ENCODE assay signal across 23 mouse cellular contexts in genomic region chr4:94073178-94073870, GRCm38 (mm10).
A peak's percentile ranks its signal among the peaks of the same experiment; 100 is the strongest.
DNase-seq lines count a peak whose midpoint lies in the region; ATAC-seq and TF ChIP-seq lines count a peak whose summit lies in the region.
"Had no signal": no experiment of that assay in that cellular context is flagged by ENCODE, and none has a peak within 500 bp of the region (broad histone marks: within the 10 kb centered on the region; RNA-seq: fewer than 3 reads in every experiment).

No protein-coding gene starts in this region.

- DNase-seq in frontal cortex, adult 2 months (ENCODE audit: extremely low spot score in 1 of 2, low spot score in 1 of 2) = no peak
- peak; percentile 2 for DNase-seq in ZHBTc4 (ENCODE audit: low read depth, low spot score)
- DNase-seq in forebrain, postnatal 0 days = peak; percentile 9
- no peak for DNase-seq in embryonic facial prominence, embryonic 10.5 days (ENCODE audit: low spot score)
- DNase-seq in kidney, adult 2 months = no peak
- no peak for DNase-seq in left cerebral cortex, adult 2 months (ENCODE audit: extremely low spot score in 1 of 2, low spot score in 2 of 2)
- DNase-seq: adrenal gland, adult 2 months; adrenal gland, postnatal 36 days; cerebellum, adult 11 months; cerebellum, adult 8-10 months; cerebellum, postnatal 14 days; embryo, embryonic 11 days; gastrocnemius, postnatal 14 days; heart, adult 2 months; heart, postnatal 14 days had no signal

- peak; percentile 71 for ATAC-seq in frontal cortex, adult (ENCODE audit: low TSS enrichment)
- peak; percentile 81 for ATAC-seq in forebrain, embryonic 13.5 days
- peak; percentile 70 for ATAC-seq in forebrain, postnatal 0 days
- ATAC-seq: activated CD4-positive, CD25-positive, alpha-beta regulatory T cell, adult 4 months; hindbrain, postnatal 0 days had no signal

- TF ChIP-seq POLR2A in kidney, adult 2 months (IDR thresholded peaks at IDR 0.05; ENCODE audit: low read depth, low read length) = no peak

- no peaks in the 10 kb centered on the region for H3K36me3 ChIP-seq in forebrain, embryonic 13.5 days (ENCODE audit: poor library complexity, severe bottlenecking)
- no peaks in the 10 kb centered on the region for H3K36me3 ChIP-seq in forebrain, postnatal 0 days (ENCODE audit: insufficient read depth)
- H3K36me3 ChIP-seq in embryonic facial prominence, embryonic 10.5 days (replicated peaks) = no peaks in the 10 kb centered on the region
- no peaks in the 10 kb centered on the region for H3K36me3 ChIP-seq in kidney, adult 2 months (ENCODE audit: control insufficient read depth, insufficient read depth, low read length)
- H3K36me3 ChIP-seq: embryonic facial prominence, embryonic 12.5 days; heart, embryonic 15.5 days; hindbrain, embryonic 13.5 days had no signal

- no peak overlapping the region for H3K27ac ChIP-seq in forebrain, embryonic 13.5 days
- no peak overlapping the region for H3K27ac ChIP-seq in forebrain, postnatal 0 days (ENCODE audit: low read depth, low read length)
- no peak overlapping the region for H3K27ac ChIP-seq in embryonic facial prominence, embryonic 10.5 days (replicated peaks)
- no peak overlapping the region for H3K27ac ChIP-seq in kidney, adult 2 months (ENCODE audit: insufficient read depth, low read depth, low read length)
- H3K27ac ChIP-seq in left cerebral cortex, adult 2 months = no peak overlapping the region
- H3K27ac ChIP-seq: embryonic facial prominence, embryonic 12.5 days; heart, adult 2 months; heart, embryonic 15.5 days; hindbrain, embryonic 13.5 days; hindbrain, postnatal 0 days had no signal

- peaks cover 10% of the 10 kb centered on the region; the same call in 1 of the 2 replicates for H3K4me1 ChIP-seq in forebrain, embryonic 13.5 days
- H3K4me1 ChIP-seq in forebrain, postnatal 0 days (ENCODE audit: insufficient read depth) = no peaks in the 10 kb centered on the region
- no peaks in the 10 kb centered on the region for H3K4me1 ChIP-seq in embryonic facial prominence, embryonic 10.5 days
- no peaks in the 10 kb centered on the region for H3K4me1 ChIP-seq in kidney, adult 2 months (ENCODE audit: control insufficient read depth, insufficient read depth, low read length)
- H3K4me1 ChIP-seq: embryonic facial prominence, embryonic 12.5 days; heart, embryonic 15.5 days; hindbrain, embryonic 13.5 days had no signal

- no peak overlapping the region for H3K9ac ChIP-seq in forebrain, embryonic 13.5 days
- no peak overlapping the region for H3K9ac ChIP-seq in forebrain, postnatal 0 days
- H3K9ac ChIP-seq: embryonic facial prominence, embryonic 12.5 days; heart, embryonic 15.5 days; hindbrain, embryonic 13.5 days had no signal

- peak overlapping the region; percentile 38 for H3K4me2 ChIP-seq in forebrain, embryonic 13.5 days
- H3K4me2 ChIP-seq in forebrain, postnatal 0 days (ENCODE audit: low read depth) = peak overlapping the region; percentile 15; the same call in 1 of the 2 replicates
- H3K4me2 ChIP-seq: embryonic facial prominence, embryonic 12.5 days; heart, embryonic 11.5 days; heart, embryonic 15.5 days; hindbrain, embryonic 13.5 days had no signal

- H3K9me3 ChIP-seq in forebrain, embryonic 13.5 days (replicated peaks) = no peaks in the 10 kb centered on the region
- no peaks in the 10 kb centered on the region for H3K9me3 ChIP-seq in forebrain, postnatal 0 days (ENCODE audit: low read length)
- no peaks in the 10 kb centered on the region for H3K9me3 ChIP-seq in embryonic facial prominence, embryonic 10.5 days
- H3K9me3 ChIP-seq: embryonic facial prominence, embryonic 12.5 days; heart, embryonic 15.5 days; hindbrain, embryonic 13.5 days had no signal

- H3K27me3 ChIP-seq in forebrain, embryonic 13.5 days = no peaks in the 10 kb centered on the region
- no peaks in the 10 kb centered on the region; the same call in 1 of the 2 replicates for H3K27me3 ChIP-seq in forebrain, postnatal 0 days (ENCODE audit: insufficient read depth, low read length)
- H3K27me3 ChIP-seq in embryonic facial prominence, embryonic 10.5 days (replicated peaks; ENCODE audit: low read depth, poor library complexity, severe bottlenecking) = no peaks in the 10 kb centered on the region
- H3K27me3 ChIP-seq in kidney, adult 2 months (replicated peaks; ENCODE audit: control insufficient read depth, insufficient read depth, low read length) = no peaks in the 10 kb centered on the region
- H3K27me3 ChIP-seq: embryonic facial prominence, embryonic 12.5 days; heart, embryonic 15.5 days; hindbrain, embryonic 13.5 days had no signal

- intact Hi-C loops in left cerebral cortex, adult 2 months (cut with DNase I) = no loop called here

- TF ChIP-seq CTCF in forebrain, postnatal 0 days (IDR thresholded peaks at IDR 0.05; ENCODE audit: low read depth) = no peak
- no peak for TF ChIP-seq CTCF in kidney, adult 2 months (conservative IDR thresholded peaks at IDR 0.05; ENCODE audit: insufficient read depth, insufficient read length, low read depth, low read length)
- TF ChIP-seq CTCF in left cerebral cortex, adult 2 months (IDR thresholded peaks at IDR 0.05) = no peak

- H3K4me3 ChIP-seq in forebrain, embryonic 13.5 days = no peak overlapping the region
- no peak overlapping the region for H3K4me3 ChIP-seq in forebrain, postnatal 0 days (ENCODE audit: low read depth, low read length)
- H3K4me3 ChIP-seq in embryonic facial prominence, embryonic 10.5 days = no peak overlapping the region
- H3K4me3 ChIP-seq in kidney, adult 2 months (ENCODE audit: insufficient read depth, low read depth, low read length) = no peak overlapping the region
- H3K4me3 ChIP-seq in left cerebral cortex, adult 2 months = no peak overlapping the region
- H3K4me3 ChIP-seq: embryonic facial prominence, embryonic 12.5 days; heart, adult 2 months; heart, embryonic 15.5 days; hindbrain, embryonic 13.5 days had no signal

- 12% methylated on average over 9 of the region's 9 CpGs for WGBS in forebrain, embryonic 13.5 days
- WGBS in forebrain, postnatal 0 days = 14% methylated on average over 9 of the region's 9 CpGs
- WGBS in embryonic facial prominence, embryonic 10.5 days = 75% methylated on average over 9 of the region's 9 CpGs
- WGBS in kidney, adult 2 months = 76% methylated on average over 9 of the region's 9 CpGs

Comparison
In these comparisons a context has a peak if more than half of its experiments do, and no peak if none do; other contexts are left out.
1. DNase-seq: peak in ZHBTc4 (single experiment) and forebrain, postnatal 0 days (single experiment); none in frontal cortex, adult 2 months (0 of 2), embryonic facial prominence, embryonic 10.5 days (single experiment), kidney, adult 2 months (single experiment) and left cerebral cortex, adult 2 months (0 of 2).
2. Peak in every context shown above with its lines, with median percentiles within 50 percentile points of each other: ATAC-seq.